Mouse (Mus musculus) myocyte (in vitro differentiated cells): ENCODE data around the gene Cfap99. TPM values are rescaled to one million over a fixed set of nuclear protein-coding genes. Genes with fewer than 3 reads are reported as not detected.
A peak's percentile ranks its signal among the peaks of the same experiment; 100 is the strongest.

Experiments used
- H3K27me3 ChIP-seq: one replicate; pipeline ENCODE4 v1.6.1; 2011; ENCODE audit not compliant: control insufficient read depth, insufficient read depth, insufficient read length
- H3K36me3 ChIP-seq: one replicate; pipeline ENCODE4 v1.6.1; 2011; ENCODE audit not compliant: control insufficient read depth, insufficient read depth
- H3K4me2 ChIP-seq: one replicate; pipeline ENCODE4 v1.6.1; 2011; ENCODE audit warnings: low read depth, control low read depth
- H3K4me3 ChIP-seq: one replicate; pipeline ENCODE4 v1.5.1; 2011; ENCODE audit warnings: mild to moderate bottlenecking, control low read depth, moderate library complexity
- H3K79me2 ChIP-seq: one replicate; pipeline ENCODE4 v1.6.1; 2011; ENCODE audit not compliant: control insufficient read depth, insufficient read depth
- H3ac ChIP-seq: one replicate; pipeline ENCODE4 v1.6.1; 2011; ENCODE audit not compliant: control insufficient read depth, insufficient read length
- CEBPB ChIP-seq: IDR thresholded peaks from 2 replicates; pipeline ENCODE4 v1.6.1; 2011; ENCODE audit warnings: mild to moderate bottlenecking, moderate library complexity; ENCODE audit not compliant: poor library complexity, insufficient read depth, severe bottlenecking
- E2F4 ChIP-seq: IDR thresholded peaks from one replicate; pipeline ENCODE4 v1.6.1; 2011; ENCODE audit warnings: mild to moderate bottlenecking, control low read depth, moderate library complexity; ENCODE audit not compliant: insufficient read depth
- MAX ChIP-seq: IDR thresholded peaks from one replicate; pipeline ENCODE4 v1.6.1; 2011; ENCODE audit warnings: low read depth, mild to moderate bottlenecking, control low read depth
- MYOD1 ChIP-seq, 3 experiments: IDR thresholded peaks; one replicate each; pipeline ENCODE4 v1.6.1; 2011; ENCODE audit warnings: control low read depth in 2 of 3, low read depth in 2 of 3, mild to moderate bottlenecking in 2 of 3, moderate library complexity in 1 of 3; ENCODE audit not compliant: insufficient read length in 2 of 3, control insufficient read depth in 1 of 3
- MYOG ChIP-seq, 3 experiments: IDR thresholded peaks; one replicate each; pipeline ENCODE4 v1.6.1; 2011; ENCODE audit warnings: control low read depth in 2 of 3, low read depth in 2 of 3, mild to moderate bottlenecking in 2 of 3; ENCODE audit not compliant: insufficient read length in 2 of 3, control insufficient read depth in 1 of 3, insufficient read depth in 1 of 3
- POLR2A ChIP-seq: IDR thresholded peaks from one replicate; pipeline ENCODE4 v1.6.1; 2011; ENCODE audit warnings: low read depth, mild to moderate bottlenecking, control low read depth, moderate library complexity; ENCODE audit not compliant: insufficient read length
- POLR2AphosphoS2 ChIP-seq: IDR thresholded peaks from one replicate; pipeline ENCODE4 v1.6.1; 2011; ENCODE audit warnings: low read depth, control low read depth; ENCODE audit not compliant: insufficient read length
- REST ChIP-seq: IDR thresholded peaks from one replicate; pipeline ENCODE4 v1.6.1; 2011; ENCODE audit warnings: mild to moderate bottlenecking, control low read depth, moderate library complexity; ENCODE audit not compliant: insufficient read depth, insufficient read length
- SRF ChIP-seq: IDR thresholded peaks from one replicate; pipeline ENCODE4 v1.6.1; 2011; ENCODE audit warnings: low read depth; ENCODE audit not compliant: control insufficient read depth, insufficient read length
- TCF12 ChIP-seq: IDR thresholded peaks from one replicate; pipeline ENCODE4 v1.6.1; 2011; ENCODE audit warnings: mild to moderate bottlenecking, control low read depth; ENCODE audit not compliant: poor library complexity, insufficient read depth, severe bottlenecking
- TCF3 ChIP-seq: IDR thresholded peaks from one replicate; pipeline ENCODE4 v1.6.1; 2011; ENCODE audit warnings: low read depth, control low read depth; ENCODE audit not compliant: insufficient read length
- USF1 ChIP-seq: IDR thresholded peaks from one replicate; pipeline ENCODE4 v1.6.1; 2011; ENCODE audit warnings: low read depth, mild to moderate bottlenecking, control low read depth, moderate library complexity
- polyA plus RNA-seq: library from polyadenylated mRNA; unstranded; fragments of >200 nt; fragmentation: generic; extraction: Trizol; gene quantifications from one replicate; pipeline ENCODE4 v1.2.1, GENCODE M21; 2012; ENCODE audit warnings: missing spikeins

The Cfap99 gene
- polyA plus RNA-seq, 1 experiment: 0.02 TPM

- Histone ChIP-seq H3K4me2 (no peak overlapping the region), H3K27me3 (no peaks in the 10 kb centered on the region), H3ac (no peak overlapping the region), H3K4me3 (no peak overlapping the region), H3K79me2 (no peaks in the 10 kb centered on the region), H3K36me3 (no peaks in the 10 kb centered on the region)
- no peak for TF ChIP-seq E2F4
- TF ChIP-seq TCF12: no peak
- TF ChIP-seq POLR2AphosphoS2: no peak
- no peak for TF ChIP-seq SRF
- TF ChIP-seq MYOD1 (IDR thresholded peaks at IDR 0.05; ENCODE audit: control insufficient read depth in 1 of 3, insufficient read length in 2 of 3, low read depth in 2 of 3): peak in 2 of 3 experiments; percentile 42 to 45
- no peak for TF ChIP-seq TCF3
- TF ChIP-seq CEBPB: no peak
- no peak for TF ChIP-seq USF1
Measured at GRCm38 (mm10) chr5:34250090-34250489, 38.3 kb upstream of the Cfap99 start.

GRCm38 (mm10) chr5:34251794-34252193 is 36.6 kb upstream of the Cfap99 start:
- TF ChIP-seq TCF3: no peak
- TF ChIP-seq E2F4: no peak
- TF ChIP-seq MAX: no peak
- TF ChIP-seq MYOD1 (IDR thresholded peaks at IDR 0.05; ENCODE audit: control insufficient read depth in 1 of 3, insufficient read length in 2 of 3, low read depth in 2 of 3): no peak
- TF ChIP-seq SRF: no peak
- no peak for TF ChIP-seq TCF12
- TF ChIP-seq POLR2A: no peak
- no peak for TF ChIP-seq CEBPB
- TF ChIP-seq REST: no peak
- no peak for TF ChIP-seq POLR2AphosphoS2
- no peak for TF ChIP-seq USF1
- no peak for TF ChIP-seq MYOG (IDR thresholded peaks at IDR 0.05; ENCODE audit: control insufficient read depth in 1 of 3, insufficient read depth in 1 of 3, insufficient read length in 2 of 3, low read depth in 2 of 3)
- Histone ChIP-seq H3K27me3 (peaks cover 13% of the 10 kb centered on the region), H3K79me2 (no peaks in the 10 kb centered on the region), H3ac (no peak overlapping the region), H3K4me2 (peak overlapping the region; percentile 9), H3K4me3 (no peak overlapping the region), H3K36me3 (no peaks in the 10 kb centered on the region)

- Histone ChIP-seq H3K79me2 (no peaks in the 10 kb centered on the region), H3K4me2 (no peak overlapping the region), H3K4me3 (no peak overlapping the region), H3K36me3 (no peaks in the 10 kb centered on the region), H3K27me3 (peaks cover 20% of the 10 kb centered on the region), H3ac (no peak overlapping the region)
- TF ChIP-seq SRF (no peak), TCF3 (no peak), MYOG (IDR thresholded peaks at IDR 0.05; ENCODE audit: control insufficient read depth in 1 of 3, insufficient read depth in 1 of 3, insufficient read length in 2 of 3, low read depth in 2 of 3) (no peak), E2F4 (no peak)
Measured at GRCm38 (mm10) chr5:34252307-34252966, 36.0 kb upstream of the Cfap99 start.

GRCm38 (mm10) chr5:34252967-34253519 is 35.4 kb upstream of the Cfap99 start:
- no peaks in the 10 kb centered on the region for H3K36me3 ChIP-seq
- no peak overlapping the region for H3ac ChIP-seq
- no peaks in the 10 kb centered on the region for H3K79me2 ChIP-seq
- peaks cover 20% of the 10 kb centered on the region for H3K27me3 ChIP-seq
- no peak overlapping the region for H3K4me2 ChIP-seq
- H3K4me3 ChIP-seq: no peak overlapping the region
- TF ChIP-seq TCF3 (no peak), MYOG (IDR thresholded peaks at IDR 0.05; ENCODE audit: control insufficient read depth in 1 of 3, insufficient read depth in 1 of 3, insufficient read length in 2 of 3, low read depth in 2 of 3) (no peak), POLR2A (no peak), MAX (no peak), POLR2AphosphoS2 (no peak), CEBPB (no peak), REST (no peak)

GRCm38 (mm10) chr5:34254309-34254708 is 34.1 kb upstream of the Cfap99 start:
- no peak overlapping the region for H3ac ChIP-seq
- no peaks in the 10 kb centered on the region for H3K79me2 ChIP-seq
- H3K4me3 ChIP-seq: no peak overlapping the region
- no peak for TF ChIP-seq TCF12
- no peak for TF ChIP-seq E2F4
- TF ChIP-seq USF1: no peak
- no peak for TF ChIP-seq POLR2AphosphoS2
- H3K4me2 ChIP-seq: no peak overlapping the region
- no peaks in the 10 kb centered on the region for H3K36me3 ChIP-seq
- H3K27me3 ChIP-seq: peaks cover 32% of the 10 kb centered on the region
